Mouse (Mus musculus): Measurements from ENCODE around the gene Abca17.

- TF ChIP-seq FOSL1 (IDR thresholded peaks at IDR 0.05; ENCODE audit: insufficient read depth, low read length, poor library complexity, severe bottlenecking) (no peak), CTCF (IDR thresholded peaks at IDR 0.05; ENCODE audit: control insufficient read depth, insufficient read depth, insufficient read length) (no peak), CEBPB (IDR thresholded peaks at IDR 0.05; ENCODE audit: low read depth) (no peak), MAX (IDR thresholded peaks at IDR 0.05) (no peak)
Measured at GRCm38 (mm10) chr17:24350926-24351759, at the start of gene Abca17.
